Mouse (Mus musculus) MEL (cell line): ENCODE data around the gene Rgs9bp. TPM values are rescaled to one million over a fixed set of nuclear protein-coding genes. Genes with fewer than 3 reads are reported as not detected.

Experiments used
- DNase-seq: peaks from one replicate; pipeline ENCODE4 v3.0.0; 2011; ENCODE audit warnings: low read depth, low spot score
- H3K27ac ChIP-seq: 2 replicates; pipeline ENCODE4 v1.5.1; 2012; ENCODE audit warnings: low read depth, mild to moderate bottlenecking, control low read depth, low read length, moderate library complexity; ENCODE audit not compliant: control insufficient read depth
- H3K27me3 ChIP-seq, 2 experiments: fragments of 150-350 bp in 1 of 2; sonication (generic) in 1 of 2; 2 replicates each; pipeline ENCODE4 v1.6.1; 2012; ENCODE audit warnings: low read length in 2 of 2, mild to moderate bottlenecking in 2 of 2, improper control_type of control experiment in 1 of 2, moderate library complexity in 1 of 2; ENCODE audit not compliant: insufficient read depth in 2 of 2, control insufficient read depth in 1 of 2
- H3K36me3 ChIP-seq, 2 experiments: 2 replicates each; pipeline ENCODE4 v1.6.1; 2012 to 2014; ENCODE audit warnings: low read length in 2 of 2, improper control_type of control experiment in 1 of 2, inconsistent platforms in 1 of 2, mild to moderate bottlenecking in 1 of 2; ENCODE audit not compliant: insufficient read depth in 2 of 2, control insufficient read depth in 1 of 2
- H3K4me1 ChIP-seq, 2 experiments: fragments of 150-350 bp in 1 of 2; sonication (generic) in 1 of 2; 2 replicates each; pipeline ENCODE4 v1.6.1; 2012; ENCODE audit warnings: low read length in 2 of 2, improper control_type of control experiment in 1 of 2, mild to moderate bottlenecking in 1 of 2; ENCODE audit not compliant: insufficient read depth in 2 of 2, control insufficient read depth in 1 of 2
- H3K4me3 ChIP-seq, 2 experiments: fragments of 150-350 bp in 1 of 2; sonication (generic) in 1 of 2; 2 replicates each; pipeline ENCODE4 v1.5.1; 2012; ENCODE audit warnings: low read depth in 2 of 2, low read length in 2 of 2, mild to moderate bottlenecking in 2 of 2, moderate library complexity in 2 of 2, control low read depth in 1 of 2, improper control_type of control experiment in 1 of 2; ENCODE audit not compliant: control insufficient read depth in 1 of 2, insufficient read depth in 1 of 2
- H3K79me2 ChIP-seq: 2 replicates; pipeline ENCODE4 v1.6.1; 2012; ENCODE audit warnings: mild to moderate bottlenecking, low read length, moderate library complexity; ENCODE audit not compliant: control insufficient read depth, poor library complexity, insufficient read depth
- H3K9ac ChIP-seq: 2 replicates; pipeline ENCODE4 v1.6.1; 2012; ENCODE audit warnings: low read depth, mild to moderate bottlenecking, control low read depth, low read length, moderate library complexity; ENCODE audit not compliant: control insufficient read depth, poor library complexity, severe bottlenecking
- H3K9me3 ChIP-seq: fragments of 150-350 bp; sonication (generic); replicated peaks from 2 replicates; pipeline ENCODE4 v1.6.1; 2012; ENCODE audit warnings: mild to moderate bottlenecking, low read length, improper control_type of control experiment, moderate library complexity; ENCODE audit not compliant: insufficient read depth
- BHLHE40 ChIP-seq: IDR thresholded peaks from 2 replicates; pipeline ENCODE4 v1.6.1; 2012; ENCODE audit warnings: low read depth, mild to moderate bottlenecking, inconsistent platforms, low read length, improper control_type of control experiment, borderline replicate concordance
- CHD1 ChIP-seq: IDR thresholded peaks from 2 replicates; pipeline ENCODE4 v1.6.1; 2012; ENCODE audit warnings: low read depth, mild to moderate bottlenecking, inconsistent platforms, low read length, improper control_type of control experiment
- CHD2 ChIP-seq: IDR thresholded peaks from 2 replicates; pipeline ENCODE4 v1.6.1; 2011; ENCODE audit warnings: low read length, improper control_type of control experiment
- EP300 ChIP-seq, 2 experiments: IDR thresholded peaks; 2 replicates each; pipeline ENCODE4 v1.6.1; 2011; ENCODE audit warnings: improper control_type of control experiment in 2 of 2, low read length in 2 of 2, low read depth in 1 of 2, mild to moderate bottlenecking in 1 of 2
- GABPA ChIP-seq: IDR thresholded peaks from 2 replicates; pipeline ENCODE4 v1.6.1; 2012; ENCODE audit warnings: low read depth, mild to moderate bottlenecking, inconsistent platforms, low read length, improper control_type of control experiment, moderate library complexity
- GATA1 ChIP-seq: IDR thresholded peaks from 2 replicates; pipeline ENCODE4 v1.6.1; 2011; ENCODE audit warnings: low read depth, low read length, improper control_type of control experiment
- HCFC1 ChIP-seq: IDR thresholded peaks from 2 replicates; pipeline ENCODE4 v1.6.1; 2012; ENCODE audit warnings: low read depth, mild to moderate bottlenecking, inconsistent platforms, low read length, improper control_type of control experiment, moderate library complexity
- JUND ChIP-seq: IDR thresholded peaks from 2 replicates; pipeline ENCODE4 v1.6.1; 2011; ENCODE audit warnings: low read depth, mild to moderate bottlenecking, improper control_type of control experiment, low read length
- KAT2A ChIP-seq: conservative IDR thresholded peaks from 2 replicates; pipeline ENCODE4 v1.6.1; 2012; ENCODE audit warnings: low read depth, low read length, improper control_type of control experiment, inconsistent platforms
- MAFK ChIP-seq: IDR thresholded peaks from 2 replicates; pipeline ENCODE4 v1.6.1; 2011; ENCODE audit warnings: low read depth, mild to moderate bottlenecking, low read length, improper control_type of control experiment, borderline replicate concordance
- MAZ ChIP-seq: IDR thresholded peaks from 2 replicates; pipeline ENCODE4 v1.6.1; 2012; ENCODE audit warnings: low read depth, mild to moderate bottlenecking, inconsistent platforms, low read length, improper control_type of control experiment
- NRF1 ChIP-seq: IDR thresholded peaks from 2 replicates; pipeline ENCODE4 v1.6.1; 2014; ENCODE audit warnings: low read depth, mild to moderate bottlenecking, inconsistent platforms, low read length, improper control_type of control experiment, moderate library complexity; ENCODE audit not compliant: poor library complexity, insufficient read depth, severe bottlenecking
- POLR2A ChIP-seq, 2 experiments: IDR thresholded peaks; 2 replicates each; pipeline ENCODE4 v1.6.1; 2011 to 2012; ENCODE audit warnings: low read length in 2 of 2, mild to moderate bottlenecking in 2 of 2, control low read depth in 1 of 2, improper control_type of control experiment in 1 of 2, low read depth in 1 of 2, moderate library complexity in 1 of 2; ENCODE audit not compliant: control insufficient read depth in 1 of 2, insufficient read depth in 1 of 2, poor library complexity in 1 of 2
- POLR2AphosphoS2 ChIP-seq: IDR thresholded peaks from 2 replicates; pipeline ENCODE4 v1.6.1; 2011; ENCODE audit warnings: low read length, improper control_type of control experiment
- RAD21 ChIP-seq: IDR thresholded peaks from 2 replicates; pipeline ENCODE4 v1.6.1; 2011; ENCODE audit warnings: mild to moderate bottlenecking, low read depth, low read length, improper control_type of control experiment
- RCOR1 ChIP-seq: IDR thresholded peaks from 2 replicates; pipeline ENCODE4 v1.6.1; 2012; ENCODE audit warnings: low read depth, mild to moderate bottlenecking, inconsistent platforms, low read length, improper control_type of control experiment
- SIN3A ChIP-seq: IDR thresholded peaks from 2 replicates; pipeline ENCODE4 v1.6.1; 2012; ENCODE audit warnings: low read length, improper control_type of control experiment, inconsistent platforms
- TAL1 ChIP-seq: IDR thresholded peaks from 2 replicates; pipeline ENCODE4 v1.6.1; 2012; ENCODE audit warnings: mild to moderate bottlenecking, inconsistent platforms, low read length, moderate library complexity, mixed read lengths
- TBP ChIP-seq: IDR thresholded peaks from 2 replicates; pipeline ENCODE4 v1.8.0; 2011; ENCODE audit warnings: low read depth, low read length, improper control_type of control experiment
- TCF12 ChIP-seq: IDR thresholded peaks from 2 replicates; pipeline ENCODE4 v1.6.1; 2014; ENCODE audit warnings: low read depth, mild to moderate bottlenecking, inconsistent platforms, low read length, improper control_type of control experiment, moderate library complexity
- USF1 ChIP-seq: IDR thresholded peaks from 2 replicates; pipeline ENCODE4 v1.6.1; 2014; ENCODE audit warnings: low read depth, mild to moderate bottlenecking, inconsistent platforms, low read length, improper control_type of control experiment, moderate library complexity
- USF2 ChIP-seq, 2 experiments: IDR thresholded peaks; 2 replicates each; pipeline ENCODE4 v1.6.1; 2011 to 2012; ENCODE audit warnings: improper control_type of control experiment in 2 of 2, low read length in 2 of 2, borderline replicate concordance in 1 of 2, inconsistent platforms in 1 of 2, low read depth in 1 of 2, mild to moderate bottlenecking in 1 of 2; ENCODE audit not compliant: insufficient read depth in 1 of 2
- ZC3H11A ChIP-seq: IDR thresholded peaks from 2 replicates; pipeline ENCODE4 v1.6.1; 2012; ENCODE audit warnings: low read depth, mild to moderate bottlenecking, inconsistent platforms, low read length, improper control_type of control experiment
- ZKSCAN1 ChIP-seq: IDR thresholded peaks from 2 replicates; pipeline ENCODE4 v1.6.1; 2012; ENCODE audit warnings: low read depth, mild to moderate bottlenecking, inconsistent platforms, low read length, improper control_type of control experiment, moderate library complexity
- ZMIZ1 ChIP-seq: IDR thresholded peaks from 2 replicates; pipeline ENCODE4 v1.6.1; 2012; ENCODE audit warnings: low read depth, mild to moderate bottlenecking, inconsistent platforms, low read length, improper control_type of control experiment, moderate library complexity
- ZNF384 ChIP-seq: IDR thresholded peaks from 2 replicates; pipeline ENCODE4 v1.6.1; 2012; ENCODE audit warnings: low read depth, mild to moderate bottlenecking, inconsistent platforms, low read length, improper control_type of control experiment
- polyA plus RNA-seq, 2 experiments: library from polyadenylated mRNA; stranded (reverse) in 1 of 2; unstranded in 1 of 2; fragments of >175 nt in 1 of 2; fragments of >200 nt in 1 of 2; gene quantifications; 2 replicates each; pipeline versions ENCODE4 v1.2.1 to v1.2.4; 2012; ENCODE audit warnings: low replicate concordance in 2 of 2, low read depth in 1 of 2; ENCODE audit not compliant: insufficient read length in 2 of 2, insufficient read depth in 1 of 2, missing spikeins in 1 of 2
- total RNA-seq: library from RNA; depleted of rRNA; stranded (reverse); fragments of 300-350 nt; gene quantifications from 2 replicates; pipeline ENCODE4 v1.2.3, GENCODE M21; 2012

Gene Rgs9bp
- total and polyA plus RNA-seq, 3 experiments: 0.12 to 0.43 TPM; not detected in 1

DNA sequence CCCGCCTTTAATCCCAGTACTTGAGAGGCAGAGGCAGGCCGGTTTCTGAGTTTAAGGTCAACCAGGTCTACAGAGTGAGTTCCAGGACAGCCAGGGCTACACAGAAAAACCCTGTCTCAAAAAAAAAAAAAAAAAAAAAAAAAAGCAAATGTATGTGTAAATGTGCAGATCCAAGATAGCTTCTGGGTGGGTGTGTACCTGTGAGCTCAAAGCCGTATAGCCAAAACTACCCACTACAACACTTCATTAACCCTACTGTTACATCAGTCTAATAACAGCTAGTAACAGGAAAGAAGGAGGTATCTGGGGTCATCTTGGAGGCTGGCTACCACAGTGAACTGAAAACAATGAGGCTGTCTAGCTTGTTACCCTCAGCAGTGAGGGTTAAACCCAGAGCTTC is 25.5 kb downstream of the Rgs9bp start:
- Histone ChIP-seq H3K27ac (peak overlapping the region; percentile 51), H3K9me3 (no peaks in the 10 kb centered on the region), H3K4me1 (peaks cover 18 to 56% of the 10 kb centered on the region in 2 experiments), H3K9ac (0 out of 2 replicates have a peak overlapping the region, but pooled peaks have one; percentile 13), H3K36me3 (peaks cover 0 to 45% of the 10 kb centered on the region in 2 experiments; a peak in 2 of 4 replicates), H3K79me2 (peaks cover 8% of the 10 kb centered on the region), H3K27me3 (no peaks in the 10 kb centered on the region), H3K4me3 (no peak overlapping the region)
- peak; percentile 68 for DNase-seq
- TF ChIP-seq ZNF384 (peak; percentile 86), EP300 (IDR thresholded peaks at IDR 0.05; ENCODE audit: low read depth in 1 of 2, low read length in 2 of 2) (peak in 1 of 2 experiments; percentile 45; a peak in 2 of 4 replicates), USF2 (IDR thresholded peaks at IDR 0.05; ENCODE audit: borderline replicate concordance in 1 of 2, insufficient read depth in 1 of 2, low read depth in 1 of 2, low read length in 2 of 2) (no peak), GATA1 (peak; percentile 14; the same call in 1 of the 2 replicates), TCF12 (peak; percentile 40; the same call in 1 of the 2 replicates), TAL1 (peak; percentile 35; the same call in 1 of the 2 replicates)

DNA sequence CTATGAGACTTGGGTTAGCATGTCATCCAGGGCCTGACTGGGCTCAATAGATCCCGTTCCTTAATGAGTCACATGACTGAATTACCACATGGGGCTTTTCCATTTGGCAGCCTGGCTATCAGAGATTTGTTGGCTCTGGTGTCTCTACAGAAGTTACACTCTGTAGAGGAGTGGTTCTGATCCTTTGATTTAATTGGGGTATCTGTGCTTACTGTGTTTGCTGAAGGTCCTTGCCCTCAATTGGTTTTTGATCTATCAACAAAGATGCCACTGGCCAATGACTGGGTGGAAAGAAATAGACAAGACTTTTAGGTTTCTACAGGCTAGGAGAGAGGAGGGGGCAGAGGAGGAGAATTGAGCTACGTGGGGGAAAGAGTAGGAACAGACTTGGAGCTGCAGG is 26.7 kb downstream of the Rgs9bp start:
- peaks cover 0 to 44% of the 10 kb centered on the region in 2 experiments; a peak in 2 of 4 replicates for H3K36me3 ChIP-seq
- peaks cover 17 to 51% of the 10 kb centered on the region in 2 experiments for H3K4me1 ChIP-seq
- peaks cover 14% of the 10 kb centered on the region for H3K79me2 ChIP-seq
- H3K9ac ChIP-seq: no peak overlapping the region
- H3K27me3 ChIP-seq: no peaks in the 10 kb centered on the region
- DNase-seq: no peak
- TF ChIP-seq CHD2: no peak
- no peak for TF ChIP-seq JUND
- 0 out of 2 replicates have a peak, but pooled peaks have one; percentile 31 for TF ChIP-seq USF1
- no peaks in the 10 kb centered on the region for H3K9me3 ChIP-seq
- no peak overlapping the region for H3K27ac ChIP-seq
- no peak overlapping the region for H3K4me3 ChIP-seq

DNA sequence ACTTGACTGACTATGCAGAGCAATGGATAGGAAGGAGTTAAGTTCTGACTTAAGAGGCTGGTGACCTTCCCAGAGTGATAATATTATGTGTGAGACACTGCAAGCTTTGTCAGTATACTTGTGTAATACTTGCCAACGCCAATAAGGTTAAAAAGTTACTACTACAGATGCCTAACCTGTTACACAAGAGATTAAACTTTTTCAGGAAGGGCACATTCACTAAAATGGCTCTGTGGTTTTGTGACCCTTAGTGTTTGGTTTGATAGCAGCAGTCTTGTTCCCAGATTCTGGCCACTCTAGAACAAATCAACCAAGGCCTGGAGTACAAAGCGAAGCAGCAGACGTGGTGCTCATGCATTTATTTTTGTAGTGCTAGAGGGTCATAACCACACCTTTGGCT is 27.8 kb downstream of the Rgs9bp start:
- H3K36me3 ChIP-seq: peaks cover 0 to 42% of the 10 kb centered on the region in 2 experiments; a peak in 2 of 4 replicates
- peaks cover 15% of the 10 kb centered on the region for H3K79me2 ChIP-seq
- no peaks in the 10 kb centered on the region for H3K9me3 ChIP-seq
- H3K27ac ChIP-seq: peak overlapping the region; percentile 48
- no peak overlapping the region for H3K9ac ChIP-seq
- peaks cover 14 to 44% of the 10 kb centered on the region in 2 experiments for H3K4me1 ChIP-seq
- peak; percentile 84 for DNase-seq
- no peaks in the 10 kb centered on the region for H3K27me3 ChIP-seq
- no peak overlapping the region for H3K4me3 ChIP-seq
- no peak for TF ChIP-seq ZMIZ1
- no peak for TF ChIP-seq HCFC1
- TF ChIP-seq MAZ: no peak
- TF ChIP-seq BHLHE40: peak; percentile 70; the same call in 1 of the 2 replicates
- no peak for TF ChIP-seq POLR2AphosphoS2
- no peak for TF ChIP-seq ZC3H11A
- TF ChIP-seq TBP: peak; percentile 49; the same call in 1 of the 2 replicates
- no peak for TF ChIP-seq CHD2
- peak; percentile 60; the same call in 1 of the 2 replicates for TF ChIP-seq SIN3A
- TF ChIP-seq NRF1: no peak
- no peak for TF ChIP-seq GABPA
- TF ChIP-seq MAFK: no peak; the same call in 1 of the 2 replicates
- no peak for TF ChIP-seq KAT2A
- peak; percentile 98 for TF ChIP-seq RCOR1
- TF ChIP-seq EP300 (IDR thresholded peaks at IDR 0.05; ENCODE audit: low read depth in 1 of 2, low read length in 2 of 2): peak; percentile 88 to 93
- no peak for TF ChIP-seq RAD21
- TF ChIP-seq ZKSCAN1: no peak
- no peak for TF ChIP-seq POLR2A (IDR thresholded peaks at IDR 0.05; ENCODE audit: control insufficient read depth in 1 of 2, insufficient read depth in 1 of 2, low read depth in 1 of 2, low read length in 2 of 2, poor library complexity in 1 of 2)
- TF ChIP-seq CHD1: no peak
